Mouse (Mus musculus) brain, embryonic 14.5 days (tissue): Measurements from ENCODE around the gene Gm17304. TPM values are rescaled to one million over a fixed set of nuclear protein-coding genes. Genes with fewer than 3 reads are reported as not detected.

Experiments used
- DNase-seq: peaks from one replicate; pipeline ENCODE4 v3.0.0-alpha.2; 2011; ENCODE audit warnings: low read depth
- CTCF ChIP-seq: fragments of 200-500 bp; IDR thresholded peaks from 2 replicates; pipeline ENCODE4 v1.5.1; 2012; ENCODE audit warnings: inconsistent platforms, mild to moderate bottlenecking, moderate library complexity, borderline replicate concordance; ENCODE audit not compliant: insufficient read depth, insufficient read length; ENCODE audit errors: extremely low read depth
- POLR2A ChIP-seq: fragments of 200-500 bp; IDR thresholded peaks from 2 replicates; pipeline ENCODE4 v1.6.1; 2012; ENCODE audit warnings: mild to moderate bottlenecking, inconsistent platforms, borderline replicate concordance; ENCODE audit not compliant: poor library complexity, insufficient read depth, insufficient read length, severe bottlenecking; ENCODE audit errors: extremely low read depth
- polyA plus RNA-seq: library from polyadenylated mRNA; depleted of rRNA; stranded (reverse); fragments of >200 nt; gene quantifications from 2 replicates; pipeline ENCODE4 v1.2.3, GENCODE M21; 2012; rRNA removed

Gene Gm17304
- polyA plus RNA-seq, 1 experiment = not detected

GRCm38 (mm10) chr5:106623337-106623736, 14.4 kb downstream of the Gm17304 start:
- no peak for TF ChIP-seq POLR2A
- no peak for TF ChIP-seq CTCF
- no peak for DNase-seq

- TF ChIP-seq POLR2A = no peak
- no peak for TF ChIP-seq CTCF
Measured at GRCm38 (mm10) chr5:106628369-106629149, 19.7 kb downstream of the Gm17304 start.

GRCm38 (mm10) chr5:106636423-106636946, 27.6 kb downstream of the Gm17304 start:
- no peak for DNase-seq
- TF ChIP-seq CTCF = no peak

More at GRCm38 (mm10) chr5:106628369-106629149, 19.7 kb downstream of the Gm17304 start:
- DNase-seq = no peak

GRCm38 (mm10) chr5:106639627-106640026, 30.7 kb downstream of the Gm17304 start:
- DNase-seq = no peak
- no peak for TF ChIP-seq CTCF
- no peak for TF ChIP-seq POLR2A

GRCm38 (mm10) chr5:106640235-106640809, 31.4 kb downstream of the Gm17304 start:
- peak; percentile 88 for DNase-seq
- TF ChIP-seq CTCF (no peak), POLR2A (no peak)

GRCm38 (mm10) chr5:106641876-106642275, 33.0 kb downstream of the Gm17304 start:
- no peak for TF ChIP-seq POLR2A
- no peak for TF ChIP-seq CTCF
- peak; percentile 71 for DNase-seq

GRCm38 (mm10) chr5:106643434-106643833, 34.5 kb downstream of the Gm17304 start:
- no peak for DNase-seq
- no peak for TF ChIP-seq CTCF
- TF ChIP-seq POLR2A = no peak

- TF ChIP-seq POLR2A = no peak
- no peak for TF ChIP-seq CTCF
- DNase-seq = peak; percentile 52
Measured at GRCm38 (mm10) chr5:106649441-106649840, 40.5 kb downstream of the Gm17304 start.

- no peak for TF ChIP-seq CTCF
- TF ChIP-seq POLR2A = no peak
- DNase-seq = no peak
Measured at GRCm38 (mm10) chr5:106649995-106650394, 41.1 kb downstream of the Gm17304 start.

- TF ChIP-seq CTCF = no peak
- TF ChIP-seq POLR2A = no peak
- no peak for DNase-seq
Measured at GRCm38 (mm10) chr5:106652220-106652753, 43.4 kb downstream of the Gm17304 start.

GRCm38 (mm10) chr5:106652790-106653328, 44.0 kb downstream of the Gm17304 start:
- DNase-seq = no peak
- TF ChIP-seq POLR2A (no peak), CTCF (no peak)

Other genes with a start within 250 kb of the Gm17304 start
- 18.0 and 26.0 TPM in 2 replicates for gene Barhl2, start 150.9 kb upstream of the Gm17304 start, polyA plus RNA-seq
- 49.9 and 50.5 TPM in 2 replicates for gene Zfp644, start 88.2 kb downstream of the Gm17304 start, polyA plus RNA-seq